8 mouse cellular contexts compared by ENCODE assay signal in genomic region chr10:4346489-4347135, GRCm38 (mm10). TPM values are rescaled to one million over a fixed set of nuclear protein-coding genes. Genes with fewer than 3 reads are reported as not detected.
DNase-seq lines count a peak whose midpoint lies in the region; ATAC-seq and TF ChIP-seq lines count a peak whose summit lies in the region.

No protein-coding gene starts in this region.

- peak; percentile 90 for DNase-seq in brain, adult 2 months (ENCODE audit: low read depth, low spot score)
- peak; percentile 56 to 78 for DNase-seq in monocyte, adult 2 months (ENCODE audit: low read depth in 1 of 2, low spot score in 2 of 2)
- DNase-seq in spleen, postnatal 36 days (ENCODE audit: low spot score in 2 of 2) = peak; percentile 72 to 83

- peak overlapping the region; percentile 69 for H3K9ac ChIP-seq in heart, embryonic 11.5 days (ENCODE audit: low read depth, low read length)
- H3K9ac ChIP-seq in kidney, embryonic 15.5 days = 0 out of 2 replicates have a peak overlapping the region, but pooled peaks have one; percentile 23
- H3K9ac ChIP-seq in limb, embryonic 15.5 days = 0 out of 2 replicates have a peak overlapping the region, but pooled peaks have one; percentile 40

- H3ac ChIP-seq in C2C12 (ENCODE audit: control insufficient read depth, insufficient read length, low read depth) = no peak overlapping the region

- no peaks in the 10 kb centered on the region for H3K79me3 ChIP-seq in C2C12 (ENCODE audit: low read depth)

- H3K27me3 ChIP-seq in C2C12 (ENCODE audit: control insufficient read depth, insufficient read depth, insufficient read length) = no peaks in the 10 kb centered on the region
- no peaks in the 10 kb centered on the region for H3K27me3 ChIP-seq in heart, embryonic 11.5 days (ENCODE audit: control insufficient read depth, insufficient read depth, low read length)
- H3K27me3 ChIP-seq in kidney, embryonic 15.5 days = no peaks in the 10 kb centered on the region
- no peaks in the 10 kb centered on the region for H3K27me3 ChIP-seq in limb, embryonic 15.5 days

- peak; percentile 88 for TF ChIP-seq CTCF in C2C12 (IDR thresholded peaks at IDR 0.05; ENCODE audit: control insufficient read depth, insufficient read depth, insufficient read length)
- TF ChIP-seq CTCF in embryonic fibroblast, embryonic 13.5 days (IDR thresholded peaks at IDR 0.05; ENCODE audit: borderline replicate concordance, insufficient read depth, low read length) = peak; percentile 83

- H3K27ac ChIP-seq in embryonic fibroblast, embryonic 13.5 days (ENCODE audit: insufficient read depth, low read length) = peak overlapping the region; percentile 10; the same call in 1 of the 2 replicates
- no peak overlapping the region for H3K27ac ChIP-seq in heart, embryonic 11.5 days (ENCODE audit: low read depth, low read length)
- peak overlapping the region; percentile 41; the same call in 1 of the 2 replicates for H3K27ac ChIP-seq in kidney, embryonic 15.5 days
- no peak overlapping the region; the same call in 1 of the 2 replicates for H3K27ac ChIP-seq in limb, embryonic 15.5 days

- no peaks in the 10 kb centered on the region for H3K9me3 ChIP-seq in heart, embryonic 11.5 days (replicated peaks; ENCODE audit: control insufficient read depth, low read length)
- H3K9me3 ChIP-seq in kidney, embryonic 15.5 days (replicated peaks) = no peaks in the 10 kb centered on the region
- H3K9me3 ChIP-seq in limb, embryonic 15.5 days = no peaks in the 10 kb centered on the region

- ATAC-seq in heart, embryonic 11.5 days (replicated peaks; ENCODE audit: insufficient number of reproducible peaks, low FRiP score, low TSS enrichment) = peak; percentile 78
- ATAC-seq in kidney, embryonic 15.5 days (replicated peaks; ENCODE audit: low FRiP score) = peak; percentile 94
- ATAC-seq in limb, embryonic 15.5 days (ENCODE audit: insufficient number of reproducible peaks, low FRiP score, low TSS enrichment, low read depth) = peak; percentile 77; the same call in 1 of the 2 replicates

- 7% methylated on average over 28 of the region's 28 CpGs for WGBS in heart, embryonic 11.5 days (ENCODE audit: insufficient replicate concordance)
- 8% methylated on average over 28 of the region's 28 CpGs for WGBS in kidney, embryonic 15.5 days
- WGBS in limb, embryonic 15.5 days = 7% methylated on average over 28 of the region's 28 CpGs

- H3K4me3 ChIP-seq in C2C12 (ENCODE audit: insufficient read depth, poor library complexity, severe bottlenecking) = no peak overlapping the region
- H3K4me3 ChIP-seq in embryonic fibroblast, embryonic 13.5 days (ENCODE audit: insufficient read depth, low read length) = no peak overlapping the region
- H3K4me3 ChIP-seq in heart, embryonic 11.5 days (ENCODE audit: low read depth, low read length) = peak overlapping the region; percentile 41
- H3K4me3 ChIP-seq in kidney, embryonic 15.5 days (replicated peaks) = peak overlapping the region; percentile 30
- peak overlapping the region; percentile 44 for H3K4me3 ChIP-seq in limb, embryonic 15.5 days

- TF ChIP-seq POLR2A in embryonic fibroblast, embryonic 13.5 days (IDR thresholded peaks at IDR 0.05; ENCODE audit: low read depth, low read length) = no peak

- H3K4me2 ChIP-seq in heart, embryonic 11.5 days = peak overlapping the region; percentile 75
- peak overlapping the region; percentile 61 for H3K4me2 ChIP-seq in kidney, embryonic 15.5 days
- peak overlapping the region; percentile 64 for H3K4me2 ChIP-seq in limb, embryonic 15.5 days

- H3K79me2 ChIP-seq in C2C12 (ENCODE audit: control insufficient read depth, insufficient read depth) = no peaks in the 10 kb centered on the region

- H3K36me3 ChIP-seq in C2C12 (ENCODE audit: control insufficient read depth, insufficient read depth) = no peaks in the 10 kb centered on the region
- no peaks in the 10 kb centered on the region for H3K36me3 ChIP-seq in heart, embryonic 11.5 days (ENCODE audit: control insufficient read depth, insufficient read depth, low read length)
- H3K36me3 ChIP-seq in kidney, embryonic 15.5 days = no peaks in the 10 kb centered on the region
- H3K36me3 ChIP-seq in limb, embryonic 15.5 days = no peaks in the 10 kb centered on the region

- no peaks in the 10 kb centered on the region for H3K4me1 ChIP-seq in embryonic fibroblast, embryonic 13.5 days (ENCODE audit: control insufficient read depth, insufficient read depth, low read length)
- peaks cover 9% of the 10 kb centered on the region for H3K4me1 ChIP-seq in heart, embryonic 11.5 days (ENCODE audit: control insufficient read depth, insufficient read depth, low read length)
- peaks cover 14% of the 10 kb centered on the region for H3K4me1 ChIP-seq in kidney, embryonic 15.5 days
- H3K4me1 ChIP-seq in limb, embryonic 15.5 days = peaks cover 10% of the 10 kb centered on the region

TF ChIP-seq in C2C12, 6 proteins besides CTCF, POLR2A, EP300 and RAD21:
- no peak for TF ChIP-seq CEBPB (IDR thresholded peaks at IDR 0.05; ENCODE audit: low read depth)
- TF ChIP-seq MYOD1 (IDR thresholded peaks at IDR 0.05; ENCODE audit: control insufficient read depth, insufficient read length, low read depth) = no peak
- TF ChIP-seq FOSL1 (IDR thresholded peaks at IDR 0.05; ENCODE audit: insufficient read depth, low read length, poor library complexity, severe bottlenecking) = no peak
- no peak for TF ChIP-seq USF1 (IDR thresholded peaks at IDR 0.05; ENCODE audit: low read depth)
- TF ChIP-seq MYOG (IDR thresholded peaks at IDR 0.05; ENCODE audit: control insufficient read depth, extremely low read depth, insufficient read length) = no peak
- no peak for TF ChIP-seq MAX (IDR thresholded peaks at IDR 0.05)

RNA-seq across cellular contexts. Expression of gene Zbtb2, which starts 41.3 kb away (rescaled TPM):
- polyA plus RNA-seq in C2C12 (2012; fragmentation: generic; extraction: Trizol) = 7.9 TPM
- 7.1 and 10.6 TPM in 2 replicates for polyA plus RNA-seq in embryonic fibroblast, embryonic 13.5 days (2011; ENCODE audit: insufficient read length, low read depth, missing spikeins)
- 10.8 and 14.0 TPM in 2 replicates for polyA plus RNA-seq in heart, embryonic 11.5 days (2014; fragmentation: Nextera tagmentation; extraction: Ambion mirVana)
- 17.8 and 17.9 TPM in 2 replicates for polyA plus RNA-seq in kidney, embryonic 15.5 days (2015; fragmentation: Nextera tagmentation; extraction: Ambion mirVana)
- 12.5 and 13.4 TPM in 2 replicates for polyA plus RNA-seq in limb, embryonic 15.5 days (2015; fragmentation: Nextera tagmentation; extraction: Ambion mirVana)

Comparison
In these comparisons a context has a peak if more than half of its experiments do, and no peak if none do; other contexts are left out.
1. H3K4me3 ChIP-seq: peak in heart, embryonic 11.5 days (single experiment), kidney, embryonic 15.5 days (single experiment) and limb, embryonic 15.5 days (single experiment); none in C2C12 (single experiment) and embryonic fibroblast, embryonic 13.5 days (single experiment).
2. H3K27ac ChIP-seq: peak in embryonic fibroblast, embryonic 13.5 days (single experiment) and kidney, embryonic 15.5 days (single experiment); none in heart, embryonic 11.5 days (single experiment) and limb, embryonic 15.5 days (single experiment).
3. Peak in every context shown above with its lines, with median percentiles within 50 percentile points of each other: DNase-seq, ATAC-seq, H3K4me2 ChIP-seq and H3K9ac ChIP-seq.